Mouse (Mus musculus) hematopoietic multipotent progenitor cell, adult 10-12 weeks (in vitro differentiated cells): ENCODE results near the gene Tdpoz5. TPM values are rescaled to one million over a fixed set of nuclear protein-coding genes. Genes with fewer than 3 reads are reported as not detected.

Source experiments
- polyA plus RNA-seq: library from polyadenylated mRNA; stranded (reverse); fragments of >175 nt; gene quantifications from 2 replicates; pipeline ENCODE4 v1.2.3, GENCODE M21; 2012; ENCODE audit warnings: low replicate concordance

The Tdpoz5 gene
- not detected in 2 replicates for polyA plus RNA-seq

GRCm38 (mm10) chr3:93961214-93961613 lies at the start of gene Tdpoz5:
Tdpoz5 (minus strand) TSS chr3:93961314.

GRCm38 (mm10) chr3:93943443-93943842 lies 17.7 kb downstream of the Tdpoz5 start, which contains the start of gene Gm9117:
Gm9117 (minus strand) TSS chr3:93943543.

Other genes starting within 250 kb of the Tdpoz5 start
- gene Gm5773, start 188.3 kb downstream of the Tdpoz5 start, polyA plus RNA-seq: not detected in 2 replicates
- not detected in 2 replicates for gene Tdpoz4, start 164.9 kb downstream of the Tdpoz5 start, polyA plus RNA-seq
- gene Tdpoz3, start 135.3 kb downstream of the Tdpoz5 start, polyA plus RNA-seq: not detected in 2 replicates
- gene Gm9117, start 17.8 kb downstream of the Tdpoz5 start, polyA plus RNA-seq: not detected in 2 replicates
- not detected in 2 replicates for gene Gm9125, start 93.6 kb upstream of the Tdpoz5 start, polyA plus RNA-seq
- not detected in 2 replicates for gene Gm10697, start 111.3 kb upstream of the Tdpoz5 start, polyA plus RNA-seq
- not detected in 2 replicates for gene Gm10696, start 216.9 kb upstream of the Tdpoz5 start, polyA plus RNA-seq
- gene Gm5286, start 235.4 kb upstream of the Tdpoz5 start, polyA plus RNA-seq: not detected in 2 replicates